Mouse (Mus musculus): ENCODE measurements around the gene Thbs4. TPM values are rescaled to one million over a fixed set of nuclear protein-coding genes. Genes with fewer than 3 reads are reported as not detected.

Gene Thbs4
- polyA plus RNA-seq, 1 experiment from 2014 or later, result 2.2 TPM

DNA sequence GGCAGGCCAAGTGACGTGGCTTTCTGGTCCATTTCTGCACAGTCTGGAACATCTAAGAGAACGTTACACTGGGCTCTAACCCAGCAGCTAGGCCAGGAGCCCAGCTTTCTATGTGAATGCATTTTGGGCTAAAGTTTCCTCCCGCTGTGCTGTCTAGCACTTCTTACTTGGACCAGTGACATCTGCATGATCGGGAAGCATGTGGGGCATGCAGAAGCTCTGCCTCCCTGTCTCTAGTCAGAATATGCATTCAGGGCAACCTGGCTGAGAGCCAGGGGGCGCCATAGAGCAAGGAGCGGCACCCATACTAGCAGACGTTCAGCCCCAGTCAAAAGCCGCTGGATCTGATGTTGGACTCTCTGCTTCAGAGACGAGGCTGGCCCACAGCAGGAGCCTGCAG, 61.4 kb downstream of the Thbs4 start:
- 43% methylated on average over 9 of the region's 9 CpGs for WGBS
- no peaks in the 10 kb centered on the region for H3K36me3 ChIP-seq
- H3K4me1 ChIP-seq (replicated peaks), result peaks cover 24% of the 10 kb centered on the region
- H3K9me3 ChIP-seq, result no peaks in the 10 kb centered on the region
- H3K27ac ChIP-seq, result no peak overlapping the region; the same call in 1 of the 2 replicates
- H3K4me3 ChIP-seq, result no peak overlapping the region
- DNase-seq (ENCODE audit: low spot score), result peak; percentile 59
- H3K27me3 ChIP-seq (ENCODE audit: insufficient read depth, poor library complexity, severe bottlenecking), result 0 out of 2 replicates have a peak, but pooled peaks cover 7% of the 10 kb centered on the region

DNA sequence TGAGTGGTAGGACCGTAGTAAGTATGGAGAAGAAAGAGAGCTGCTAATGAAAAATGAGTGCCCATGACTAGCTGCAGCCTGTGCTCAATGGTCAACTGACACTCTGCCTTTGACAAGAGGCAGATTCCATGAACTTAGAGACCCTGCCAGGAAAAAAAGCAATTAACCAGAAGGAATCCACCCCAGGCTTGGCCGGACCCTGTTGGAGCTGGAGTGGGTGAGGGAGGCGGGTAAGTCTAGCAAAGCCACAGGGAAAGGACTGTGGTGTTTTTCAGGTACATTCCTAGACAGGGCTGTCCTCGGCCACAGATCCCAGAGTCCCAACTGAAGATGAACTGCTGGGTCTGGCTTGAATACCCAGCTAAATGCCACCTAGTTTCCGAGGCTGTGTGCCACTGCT, 61.8 kb downstream of the Thbs4 start:
- no peak for DNase-seq (ENCODE audit: low spot score)
- Histone ChIP-seq H3K4me1 (replicated peaks) (peaks cover 24% of the 10 kb centered on the region), H3K4me3 (no peak overlapping the region), H3K27me3 (ENCODE audit: insufficient read depth, poor library complexity, severe bottlenecking) (0 out of 2 replicates have a peak, but pooled peaks cover 7% of the 10 kb centered on the region), H3K9me3 (no peaks in the 10 kb centered on the region), H3K36me3 (no peaks in the 10 kb centered on the region), H3K27ac (no peak overlapping the region; the same call in 1 of the 2 replicates)
- WGBS, result 86% methylated on average over 5 of the region's 5 CpGs

DNA sequence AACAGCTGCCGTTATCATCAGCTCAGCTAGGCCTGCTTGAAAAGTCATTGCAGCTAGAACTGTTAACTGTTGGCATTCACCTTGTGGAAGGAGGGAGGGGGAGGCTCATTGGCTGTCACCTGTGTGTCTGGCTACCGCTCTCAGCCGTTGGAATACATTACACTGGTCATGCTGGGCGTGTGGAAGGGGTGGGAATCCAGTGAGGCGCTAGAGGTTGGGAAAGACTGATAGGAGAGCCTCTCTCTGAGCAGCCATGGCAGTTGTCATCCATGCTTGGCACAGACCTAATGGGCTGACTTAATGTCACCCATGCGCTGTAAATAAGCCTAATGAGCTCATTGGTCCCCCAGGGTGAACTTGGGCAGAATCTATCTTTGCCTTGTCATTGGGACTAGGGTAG, 62.8 kb downstream of the Thbs4 start:
- no peaks in the 10 kb centered on the region for H3K9me3 ChIP-seq
- H3K4me3 ChIP-seq, result no peak overlapping the region
- 0 out of 2 replicates have a peak, but pooled peaks cover 7% of the 10 kb centered on the region for H3K27me3 ChIP-seq (ENCODE audit: insufficient read depth, poor library complexity, severe bottlenecking)
- H3K27ac ChIP-seq, result no peak overlapping the region
- 86% methylated on average over 6 of the region's 6 CpGs for WGBS
- DNase-seq (ENCODE audit: low spot score), result peak; percentile 1
- H3K4me1 ChIP-seq (replicated peaks), result peaks cover 20% of the 10 kb centered on the region
- no peaks in the 10 kb centered on the region for H3K36me3 ChIP-seq

DNA sequence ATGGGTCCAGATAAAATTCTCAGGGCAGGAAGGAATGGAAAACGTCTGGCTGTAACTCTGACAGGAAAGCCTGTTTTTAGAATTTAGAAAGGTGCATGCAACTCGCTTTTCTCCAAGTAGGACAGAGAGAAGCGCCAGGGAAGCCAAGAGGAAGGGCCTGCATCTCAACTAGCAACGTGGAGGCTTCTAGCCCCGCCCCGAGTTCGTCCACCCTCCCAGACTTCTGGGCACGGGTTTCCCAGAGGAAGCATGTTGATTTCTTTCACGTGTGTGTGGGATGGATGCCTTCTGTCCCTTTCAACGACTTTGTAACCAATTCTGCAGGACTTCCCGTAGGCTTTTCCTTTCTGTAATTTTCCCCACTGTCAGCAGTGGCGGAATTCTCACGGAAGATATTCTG, 64.8 kb downstream of the Thbs4 start:
- no peak for DNase-seq (ENCODE audit: low spot score)
- Histone ChIP-seq H3K36me3 (no peaks in the 10 kb centered on the region), H3K27me3 (ENCODE audit: insufficient read depth, poor library complexity, severe bottlenecking) (0 out of 2 replicates have a peak, but pooled peaks cover 7% of the 10 kb centered on the region), H3K9me3 (no peaks in the 10 kb centered on the region), H3K4me1 (replicated peaks) (peaks cover 6% of the 10 kb centered on the region; the same call in 1 of the 2 replicates), H3K27ac (no peak overlapping the region), H3K4me3 (no peak overlapping the region)
- WGBS, result 69% methylated on average over 13 of the region's 13 CpGs

DNA sequence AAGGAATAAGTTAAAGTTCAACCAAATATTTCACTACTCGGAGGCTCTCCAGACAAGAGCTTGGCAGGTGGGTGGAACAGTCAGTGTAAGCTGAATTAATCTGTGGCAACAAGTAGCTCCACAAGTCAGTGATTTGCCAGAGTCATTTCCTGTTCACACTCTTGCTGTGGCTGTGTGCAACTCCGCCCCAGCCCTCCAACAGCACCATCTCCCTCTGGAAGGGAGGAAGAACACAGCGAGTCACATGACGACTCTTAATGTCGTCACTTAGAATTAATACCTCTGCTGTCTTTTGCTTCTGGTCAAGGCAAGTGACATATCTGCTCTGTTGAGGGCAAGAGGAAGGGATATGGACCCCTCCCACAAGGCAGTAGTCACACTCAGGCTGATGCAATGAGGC, 72.2 kb downstream of the Thbs4 start:
- Histone ChIP-seq H3K27me3 (ENCODE audit: insufficient read depth, poor library complexity, severe bottlenecking) (no peaks in the 10 kb centered on the region), H3K27ac (no peak overlapping the region), H3K4me1 (replicated peaks) (no peaks in the 10 kb centered on the region), H3K9me3 (no peaks in the 10 kb centered on the region), H3K4me3 (no peak overlapping the region), H3K36me3 (no peaks in the 10 kb centered on the region)
- peak; percentile 1 for DNase-seq (ENCODE audit: low spot score)
- 87% methylated on average over 5 of the region's 5 CpGs for WGBS

DNA sequence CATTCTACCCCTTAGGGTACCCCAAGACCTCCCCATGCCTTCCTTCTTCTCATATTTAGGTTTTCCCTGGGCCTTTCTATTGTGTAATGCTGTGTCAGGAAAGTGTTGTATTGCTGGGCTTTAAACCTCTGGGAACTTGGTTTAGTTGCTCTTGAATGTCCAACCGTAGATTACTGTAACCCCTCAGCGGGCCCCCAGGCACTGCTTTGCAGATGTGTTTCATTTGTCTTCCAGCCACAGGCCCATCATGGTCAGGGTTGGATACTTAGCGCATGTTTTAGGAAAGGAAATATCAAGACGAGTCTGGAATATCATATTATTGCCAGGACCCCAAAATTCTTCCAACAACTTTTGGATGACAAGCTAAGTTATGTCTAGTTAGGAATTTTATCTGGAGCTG, 73.6 kb downstream of the Thbs4 start:
- Histone ChIP-seq H3K4me3 (no peak overlapping the region), H3K27me3 (ENCODE audit: insufficient read depth, poor library complexity, severe bottlenecking) (no peaks in the 10 kb centered on the region), H3K27ac (no peak overlapping the region), H3K4me1 (replicated peaks) (no peaks in the 10 kb centered on the region), H3K9me3 (no peaks in the 10 kb centered on the region), H3K36me3 (no peaks in the 10 kb centered on the region)
- 93% methylated on average over 4 of the region's 4 CpGs for WGBS
- DNase-seq (ENCODE audit: low spot score), result no peak

DNA sequence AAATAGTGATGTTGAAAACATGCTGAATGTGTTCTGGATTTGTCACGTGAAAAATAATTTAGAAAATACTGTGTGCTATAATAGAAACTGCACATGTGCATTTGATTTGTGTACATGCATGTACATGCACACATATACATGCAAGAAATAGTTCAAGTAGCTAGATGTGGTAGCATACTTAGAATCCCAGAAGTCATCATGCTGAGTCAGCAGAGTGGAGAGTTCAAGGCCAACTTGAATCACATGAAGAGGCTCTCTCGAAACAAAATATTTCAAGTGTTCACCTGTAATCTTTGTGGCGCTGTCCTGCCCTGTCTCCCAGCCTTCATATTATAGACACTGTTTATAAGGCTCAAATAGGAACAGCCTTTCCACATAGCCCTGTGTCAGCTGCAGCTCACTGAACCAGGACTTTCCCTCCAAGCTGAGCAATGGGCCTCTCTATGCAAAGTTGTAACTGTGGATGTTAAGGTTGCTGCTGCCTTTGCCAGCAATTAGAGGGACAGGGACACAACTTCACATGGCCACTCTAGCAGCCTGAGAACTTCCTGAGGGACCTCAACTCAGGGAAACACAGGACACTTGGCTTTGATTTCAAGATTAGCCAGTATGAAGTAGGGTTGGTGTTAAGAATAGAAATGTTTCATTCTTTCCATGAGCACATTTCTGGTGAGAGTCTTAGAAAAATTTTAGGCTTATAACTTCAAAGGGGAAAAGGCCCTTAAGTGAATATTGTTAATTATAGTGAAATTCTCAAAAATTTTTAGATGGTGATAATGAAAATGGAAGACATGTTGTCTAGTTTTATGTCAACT, 76.6 kb downstream of the Thbs4 start:
- H3K27ac ChIP-seq, result no peak overlapping the region
- 99% methylated on average over 3 of the region's 3 CpGs for WGBS
- DNase-seq (ENCODE audit: low spot score), result peak; percentile 1
- no peak overlapping the region for H3K4me3 ChIP-seq
- H3K36me3 ChIP-seq, result no peaks in the 10 kb centered on the region
- H3K4me1 ChIP-seq (replicated peaks), result no peaks in the 10 kb centered on the region
- H3K27me3 ChIP-seq (ENCODE audit: insufficient read depth, poor library complexity, severe bottlenecking), result no peaks in the 10 kb centered on the region
- no peaks in the 10 kb centered on the region for H3K9me3 ChIP-seq

DNA sequence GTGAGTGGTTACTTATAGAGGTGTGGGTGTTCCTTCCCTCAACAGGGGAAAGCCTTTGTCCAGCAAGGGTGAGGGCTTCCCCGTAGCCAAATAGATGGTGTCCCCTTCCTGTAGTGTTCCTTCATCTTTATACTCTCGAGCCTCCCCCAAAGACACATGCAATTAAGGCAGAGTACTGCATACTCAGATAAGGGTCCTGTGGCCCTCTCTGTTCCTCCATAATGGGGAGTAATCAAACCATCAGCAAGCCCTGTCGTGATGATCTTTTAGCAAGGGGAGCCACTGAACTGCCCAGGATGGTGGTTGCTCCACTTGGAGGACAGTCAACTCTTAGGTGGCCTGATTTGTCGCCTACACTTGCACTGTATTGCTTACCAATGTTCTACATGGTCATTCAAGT, 82.0 kb downstream of the Thbs4 start:
- H3K27me3 ChIP-seq (ENCODE audit: insufficient read depth, poor library complexity, severe bottlenecking), result peaks cover 22% of the 10 kb centered on the region
- 92% methylated on average over 4 of the region's 4 CpGs for WGBS
- peaks cover 22% of the 10 kb centered on the region for H3K4me1 ChIP-seq (replicated peaks)
- H3K9me3 ChIP-seq, result no peaks in the 10 kb centered on the region
- 0 out of 2 replicates have a peak, but pooled peaks cover 7% of the 10 kb centered on the region for H3K36me3 ChIP-seq
- no peak for DNase-seq (ENCODE audit: low spot score)
- no peak overlapping the region for H3K27ac ChIP-seq
- no peak overlapping the region for H3K4me3 ChIP-seq

DNA sequence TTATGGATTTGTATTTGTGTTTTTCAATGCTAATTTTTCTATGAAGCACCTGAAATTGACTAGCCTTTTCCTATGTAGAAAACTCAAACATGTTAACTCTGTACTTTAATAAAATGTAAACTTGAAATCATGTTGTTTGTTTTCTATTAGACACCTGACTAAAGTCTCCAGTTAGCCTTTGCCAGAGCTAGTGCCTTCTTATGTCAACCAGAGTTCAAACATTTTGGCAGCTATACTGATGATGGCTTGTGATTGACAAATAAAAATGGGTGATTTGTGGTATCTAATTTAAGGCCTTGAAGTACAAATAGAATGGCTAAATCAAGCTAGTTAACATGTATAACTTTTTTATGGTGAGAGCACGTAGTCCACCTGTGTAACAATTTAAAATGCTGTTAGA, 82.8 kb downstream of the Thbs4 start:
- Histone ChIP-seq H3K4me3 (no peak overlapping the region), H3K27ac (no peak overlapping the region), H3K4me1 (replicated peaks) (peaks cover 22% of the 10 kb centered on the region), H3K36me3 (0 out of 2 replicates have a peak, but pooled peaks cover 7% of the 10 kb centered on the region), H3K9me3 (no peaks in the 10 kb centered on the region), H3K27me3 (ENCODE audit: insufficient read depth, poor library complexity, severe bottlenecking) (peaks cover 30% of the 10 kb centered on the region)
- DNase-seq (ENCODE audit: low spot score), result no peak
- 94% methylated on average over 1 of the region's 1 CpGs for WGBS

DNA sequence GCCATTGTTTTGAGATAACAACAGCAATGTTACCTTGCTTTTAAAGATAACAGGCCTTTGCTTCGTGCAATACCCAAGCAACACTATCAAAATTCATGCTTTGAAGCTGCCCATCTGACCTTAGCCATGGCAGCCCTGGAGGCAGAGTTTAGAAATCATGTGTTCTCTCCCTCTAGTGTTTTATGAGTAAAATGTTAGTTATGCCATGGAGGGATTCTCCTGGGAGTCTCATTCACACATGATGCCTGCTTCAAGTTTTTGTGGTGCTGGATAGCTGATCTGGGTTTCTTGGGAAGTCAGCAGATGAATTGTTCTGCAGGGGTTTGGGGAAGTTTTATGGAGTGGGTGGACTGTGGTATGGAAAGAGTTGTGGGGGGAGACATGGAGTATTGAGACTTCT, 84.3 kb downstream of the Thbs4 start:
- no peak overlapping the region for H3K27ac ChIP-seq
- H3K36me3 ChIP-seq, result peaks cover 15% of the 10 kb centered on the region; the same call in 1 of the 2 replicates
- H3K4me3 ChIP-seq, result no peak overlapping the region
- H3K9me3 ChIP-seq, result no peaks in the 10 kb centered on the region
- H3K4me1 ChIP-seq (replicated peaks), result peaks cover 22% of the 10 kb centered on the region
- WGBS, result 72% methylated on average over 1 of the region's 1 CpGs
- DNase-seq (ENCODE audit: low spot score), result no peak
- peaks cover 44% of the 10 kb centered on the region for H3K27me3 ChIP-seq (ENCODE audit: insufficient read depth, poor library complexity, severe bottlenecking)

DNA sequence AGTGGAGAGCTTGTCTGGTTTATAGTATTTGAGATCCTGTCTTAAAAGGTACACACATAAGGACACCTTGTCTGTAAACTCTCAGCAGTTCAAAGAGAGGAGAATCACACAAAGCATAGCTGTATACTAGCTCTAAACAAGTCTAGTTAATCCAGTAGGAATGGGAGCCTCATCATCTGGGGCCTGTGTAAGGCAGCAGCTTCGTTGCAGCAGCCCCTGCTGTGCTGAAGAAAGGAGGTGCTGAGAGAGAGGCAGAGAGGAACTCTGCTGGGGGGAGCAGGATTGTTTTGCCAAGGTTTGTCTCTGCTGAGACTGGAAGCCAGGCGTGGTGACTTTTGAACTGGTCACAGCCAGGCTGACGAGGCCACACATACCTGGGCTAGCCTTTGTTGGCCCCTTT, 85.1 kb downstream of the Thbs4 start:
- no peaks in the 10 kb centered on the region for H3K9me3 ChIP-seq
- WGBS, result 9% methylated on average over 3 of the region's 3 CpGs
- no peak for DNase-seq (ENCODE audit: low spot score)
- peak overlapping the region; percentile 56; the same call in 1 of the 2 replicates for H3K27ac ChIP-seq
- H3K27me3 ChIP-seq (ENCODE audit: insufficient read depth, poor library complexity, severe bottlenecking), result peaks cover 52% of the 10 kb centered on the region
- H3K4me3 ChIP-seq, result no peak overlapping the region
- H3K4me1 ChIP-seq (replicated peaks), result peaks cover 29% of the 10 kb centered on the region
- peaks cover 15% of the 10 kb centered on the region; the same call in 1 of the 2 replicates for H3K36me3 ChIP-seq

DNA sequence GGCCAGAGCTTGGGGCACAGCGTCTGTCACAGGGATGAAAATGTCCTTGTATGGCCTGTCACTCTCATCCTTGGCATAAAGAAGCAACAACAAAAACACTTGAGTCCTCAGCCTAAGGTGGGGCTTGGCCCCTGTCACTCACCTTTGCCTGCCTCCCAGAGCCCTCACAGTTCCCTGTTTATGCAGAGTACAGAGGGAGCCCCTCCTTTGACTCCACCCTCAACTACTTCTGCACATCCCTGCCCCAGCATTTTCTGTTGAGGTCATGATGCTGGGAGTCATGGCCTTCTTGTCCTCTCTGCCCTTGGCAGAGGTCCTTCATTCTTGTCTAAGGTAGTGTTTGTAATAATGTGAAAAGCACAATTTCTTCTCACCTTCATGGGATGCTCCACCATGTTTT, 86.2 kb downstream of the Thbs4 start:
- WGBS, result 45% methylated on average over 1 of the region's 1 CpGs
- Histone ChIP-seq H3K4me3 (no peak overlapping the region), H3K27ac (no peak overlapping the region), H3K36me3 (peaks cover 15% of the 10 kb centered on the region; the same call in 1 of the 2 replicates), H3K27me3 (ENCODE audit: insufficient read depth, poor library complexity, severe bottlenecking) (peaks cover 52% of the 10 kb centered on the region), H3K4me1 (replicated peaks) (peaks cover 39% of the 10 kb centered on the region), H3K9me3 (no peaks in the 10 kb centered on the region)
- DNase-seq (ENCODE audit: low spot score), result no peak

DNA sequence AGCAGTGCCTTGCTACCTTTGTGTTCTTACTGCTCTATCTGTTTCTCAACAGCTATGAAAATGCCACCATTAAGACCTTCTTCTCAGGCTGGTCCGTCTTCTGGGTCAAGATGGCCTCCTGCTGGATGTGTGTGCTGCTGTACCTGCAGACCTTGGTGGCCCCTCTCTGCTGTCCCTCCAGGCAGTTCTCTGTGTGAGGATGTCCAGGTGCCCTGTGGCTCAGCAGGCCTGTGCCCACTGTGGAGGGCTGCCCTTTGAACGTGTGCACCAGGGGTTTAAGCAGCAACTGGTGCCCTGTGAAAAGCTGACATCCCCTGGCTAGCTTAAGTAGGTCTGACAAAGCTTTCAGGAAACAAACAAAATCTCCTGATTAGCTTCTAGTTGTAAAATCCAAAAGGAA, 86.7 kb downstream of the Thbs4 start:
- no peak for DNase-seq (ENCODE audit: low spot score)
- H3K27ac ChIP-seq, result no peak overlapping the region; the same call in 1 of the 2 replicates

More for the DNA sequence above, 86.7 kb downstream of the Thbs4 start:
- peaks cover 52% of the 10 kb centered on the region for H3K27me3 ChIP-seq (ENCODE audit: insufficient read depth, poor library complexity, severe bottlenecking)
- no peak overlapping the region for H3K4me3 ChIP-seq
- H3K4me1 ChIP-seq (replicated peaks), result peaks cover 44% of the 10 kb centered on the region
- 62% methylated on average over 2 of the region's 2 CpGs for WGBS
- no peaks in the 10 kb centered on the region for H3K9me3 ChIP-seq
- peaks cover 15% of the 10 kb centered on the region; the same call in 1 of the 2 replicates for H3K36me3 ChIP-seq
